Mouse (Mus musculus) left cerebral cortex, adult 2 months (tissue): ENCODE results near the gene Antxr2. TPM values are rescaled to one million over a fixed set of nuclear protein-coding genes. Genes with fewer than 3 reads are reported as not detected.

Source experiments
- DNase-seq, 2 experiments: peaks; one replicate each; pipeline ENCODE4 v3.0.0; 2021 to 2022; ENCODE audit warnings: low spot score in 2 of 2, mixed read lengths in 1 of 2; ENCODE audit errors: extremely low spot score in 1 of 2
- H3K27ac ChIP-seq: fragments of 200-600 bp; 2 replicates; pipeline ENCODE4 v1.8.1; 2022
- H3K4me3 ChIP-seq: fragments of 200-600 bp; 2 replicates; pipeline ENCODE4 v1.8.1; 2022
- CTCF ChIP-seq: fragments of 200-600 bp; IDR thresholded peaks from 2 replicates; pipeline ENCODE4 v1.8.1; 2022; ENCODE audit warnings: antibody characterized with exemption, mild to moderate bottlenecking, moderate library complexity
- intact Hi-C: fragments of 180-260 bp; cut with DNase I; formaldehyde crosslinking; loops from one replicate; pipeline ENCODE4 v1.15.1; 2025
- total RNA-seq, 2 experiments: library from RNA; stranded (reverse); gene quantifications; 2 replicates each; pipeline ENCODE4 v1.2.3; 2021

The Antxr2 gene
- total RNA-seq, 2 experiments from 2014 or later, result 1.7 TPM

DNA sequence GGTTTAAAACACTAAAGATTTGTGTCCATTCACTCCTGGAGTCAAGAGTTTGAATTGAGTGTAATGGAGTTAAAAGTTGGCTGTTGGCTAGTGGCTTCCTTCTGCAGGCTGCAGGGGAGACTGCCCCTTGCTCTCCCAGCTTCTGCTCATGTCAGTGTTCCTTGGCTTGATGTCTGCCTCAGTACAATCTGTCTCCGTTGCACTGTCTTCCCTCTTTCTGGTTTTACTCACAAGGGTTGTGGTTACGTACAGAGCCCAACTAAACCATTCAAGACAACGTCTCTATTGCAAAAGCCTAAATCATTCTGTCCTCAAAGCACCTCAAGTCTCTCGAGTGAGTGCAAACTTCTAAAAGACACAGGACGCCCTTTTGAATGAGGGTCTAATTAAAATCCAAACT is 73.3 kb downstream of the Antxr2 start:
- TF ChIP-seq CTCF, result no peak
- intact Hi-C loops, result no loop called here
- no peak overlapping the region for H3K4me3 ChIP-seq
- no peak overlapping the region for H3K27ac ChIP-seq
- DNase-seq, result no peak

DNA sequence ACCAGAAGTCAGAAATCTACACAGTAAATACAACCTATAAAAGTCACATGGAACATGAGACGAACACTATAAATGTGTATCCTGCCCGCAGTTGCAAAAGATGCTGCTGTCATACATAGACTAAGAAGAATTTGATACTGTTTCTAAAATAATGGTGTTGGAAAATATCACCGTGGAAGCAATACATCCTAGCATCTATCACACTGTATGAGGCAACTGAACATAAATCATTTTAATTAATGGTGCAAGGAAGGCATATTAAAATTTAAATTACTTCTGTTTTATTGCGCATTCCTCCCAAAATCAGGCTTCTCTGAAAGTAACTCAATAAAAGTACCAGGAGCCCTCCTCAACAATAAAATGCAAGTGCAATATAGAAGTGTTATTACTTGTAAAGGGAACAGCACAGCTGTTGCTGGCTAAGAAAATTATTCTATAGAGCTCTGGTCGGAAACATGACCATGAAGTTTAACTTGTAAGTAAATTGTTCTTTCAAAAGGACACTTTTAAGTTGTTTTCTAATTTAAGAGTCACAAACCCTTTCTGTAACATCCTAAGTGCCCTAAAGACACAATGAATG is 76.6 kb downstream of the Antxr2 start:
- Histone ChIP-seq H3K4me3 (no peak overlapping the region), H3K27ac (no peak overlapping the region)
- no peak for TF ChIP-seq CTCF
- intact Hi-C loops, result no loop called here
- DNase-seq, result no peak

DNA sequence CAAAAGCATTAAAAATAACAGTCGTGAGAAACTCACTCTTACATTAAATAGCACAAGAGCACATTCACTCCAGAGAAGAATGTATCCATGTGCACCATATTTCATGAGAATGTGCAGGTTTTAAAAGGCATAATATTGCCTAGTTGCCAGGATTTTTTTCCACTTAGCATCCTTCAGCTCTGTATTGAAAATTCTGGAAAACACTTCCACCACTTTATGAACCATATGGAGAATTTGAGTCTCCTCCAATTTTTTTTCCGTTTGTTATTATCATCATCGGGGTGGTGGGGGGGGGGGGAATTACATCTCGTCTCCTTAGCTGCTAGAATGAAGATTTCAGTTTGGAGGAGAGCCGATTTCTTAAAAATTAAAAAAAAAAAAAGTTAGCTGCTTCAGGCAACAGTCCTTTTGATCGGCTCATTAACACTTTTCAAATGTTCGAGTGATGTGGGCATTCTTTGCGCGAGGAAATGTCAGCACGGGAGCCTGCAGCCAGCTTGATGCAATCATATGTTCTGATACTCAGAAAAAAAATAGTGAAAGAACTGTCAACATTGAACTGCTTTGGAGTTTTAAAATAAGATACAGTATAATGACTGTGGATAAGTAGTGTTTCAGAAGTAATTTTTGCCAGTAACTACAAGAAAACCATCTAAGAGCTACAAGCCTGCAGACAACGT is 77.5 kb downstream of the Antxr2 start:
- intact Hi-C loops, result no loop called here
- H3K4me3 ChIP-seq, result no peak overlapping the region
- no peak for DNase-seq
- no peak overlapping the region for H3K27ac ChIP-seq
- TF ChIP-seq CTCF, result no peak

DNA sequence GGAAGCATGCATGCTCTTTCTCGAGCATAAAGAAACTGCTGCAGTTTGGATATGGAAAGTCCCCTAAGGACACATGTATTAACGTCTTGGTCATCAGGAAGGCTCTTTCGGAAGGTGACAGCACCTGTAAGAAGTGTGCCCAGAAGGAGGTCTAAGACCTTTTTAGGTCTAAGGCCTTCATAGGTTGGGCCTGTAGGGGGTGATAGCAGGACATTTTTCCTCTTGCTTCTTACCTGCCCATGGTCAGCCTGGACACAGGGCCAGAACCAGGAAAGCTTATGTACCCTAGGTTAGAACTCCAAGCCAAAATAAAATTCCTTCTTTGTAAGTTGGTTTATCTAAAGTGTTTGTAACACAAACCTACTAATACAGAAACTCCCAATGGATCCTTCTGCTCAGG is 83.6 kb downstream of the Antxr2 start:
- intact Hi-C loops, result no loop called here
- no peak overlapping the region for H3K27ac ChIP-seq
- no peak for DNase-seq
- no peak overlapping the region for H3K4me3 ChIP-seq
- TF ChIP-seq CTCF, result no peak; the same call in 1 of the 2 replicates

DNA sequence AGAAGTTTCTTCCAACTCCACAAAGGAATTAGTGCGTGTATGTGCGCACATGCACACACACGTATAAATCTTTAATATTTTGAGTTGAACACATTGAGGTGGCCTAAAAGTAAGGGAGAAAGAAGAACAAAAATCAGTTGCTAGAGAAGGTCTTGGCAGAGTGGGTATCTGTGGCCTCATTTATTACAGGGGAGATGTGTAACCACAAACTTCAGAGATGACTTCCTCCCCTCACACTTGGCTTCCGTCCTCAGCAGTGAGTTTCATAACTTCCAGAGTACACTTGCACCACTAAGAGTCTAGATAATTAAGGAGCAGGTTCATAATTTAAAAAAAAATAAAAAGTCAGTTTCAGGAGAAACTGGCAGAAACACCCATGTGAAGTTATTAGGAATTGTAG is 84.6 kb downstream of the Antxr2 start:
- Histone ChIP-seq H3K27ac (no peak overlapping the region), H3K4me3 (no peak overlapping the region)
- no peak for DNase-seq
- intact Hi-C loops, result no loop called here
- no peak for TF ChIP-seq CTCF

DNA sequence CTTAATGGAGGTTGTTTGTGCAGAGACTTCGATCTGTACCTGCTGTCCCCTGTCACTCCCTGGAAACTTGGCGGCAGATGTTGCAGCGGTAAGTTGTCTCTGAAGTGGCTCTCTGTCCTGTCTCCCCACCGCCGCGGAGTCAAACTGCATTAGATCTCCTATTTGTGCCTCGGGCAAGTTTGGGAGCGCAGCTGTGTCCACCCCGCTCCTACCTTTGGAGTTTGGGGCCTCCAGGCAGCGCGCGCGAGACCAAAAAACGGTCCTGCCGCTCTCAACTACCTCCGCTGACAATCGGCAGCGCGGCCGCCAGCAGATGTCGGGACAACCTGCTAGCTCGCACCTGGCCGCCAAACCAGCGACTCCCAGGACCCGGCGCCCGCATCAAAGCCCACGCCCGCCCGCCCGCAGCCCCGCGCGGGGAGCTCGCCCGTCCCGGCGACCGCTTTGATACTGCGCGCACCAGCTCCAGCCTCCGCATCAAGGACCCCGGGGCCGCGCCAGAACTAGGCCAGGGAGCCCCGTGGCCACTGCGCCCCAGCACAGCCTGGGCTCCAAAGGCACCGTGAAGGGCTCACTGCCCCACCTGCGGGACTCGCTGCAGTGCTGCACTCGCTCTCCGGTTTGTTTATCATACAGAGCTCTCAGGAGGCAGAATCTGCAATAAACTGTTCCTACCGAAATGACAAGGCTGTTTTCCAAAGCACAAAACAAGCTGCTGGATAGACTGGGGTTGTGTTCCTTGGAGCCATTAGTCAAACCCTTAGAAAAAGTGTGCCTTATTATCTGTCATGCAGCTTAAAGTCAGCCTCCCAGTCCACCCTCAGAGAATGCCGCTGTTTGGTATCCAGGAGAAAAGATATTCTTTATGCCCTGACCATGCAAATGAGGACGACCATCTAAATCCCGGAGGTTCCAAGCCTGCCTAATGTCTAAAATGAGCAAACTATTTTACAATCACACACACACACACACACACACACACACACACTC is 95.4 kb downstream of the Antxr2 start:
- peak; percentile 38 to 45 for DNase-seq
- H3K4me3 ChIP-seq, result peak overlapping the region; percentile 60
- TF ChIP-seq CTCF, result peak; percentile 45
- peak overlapping the region; percentile 73 for H3K27ac ChIP-seq
- intact Hi-C loops, result loop anchor here (10.0 kb wide), 1 partner anchor 239 kb away; no protein-coding TSS in a partner anchor

DNA sequence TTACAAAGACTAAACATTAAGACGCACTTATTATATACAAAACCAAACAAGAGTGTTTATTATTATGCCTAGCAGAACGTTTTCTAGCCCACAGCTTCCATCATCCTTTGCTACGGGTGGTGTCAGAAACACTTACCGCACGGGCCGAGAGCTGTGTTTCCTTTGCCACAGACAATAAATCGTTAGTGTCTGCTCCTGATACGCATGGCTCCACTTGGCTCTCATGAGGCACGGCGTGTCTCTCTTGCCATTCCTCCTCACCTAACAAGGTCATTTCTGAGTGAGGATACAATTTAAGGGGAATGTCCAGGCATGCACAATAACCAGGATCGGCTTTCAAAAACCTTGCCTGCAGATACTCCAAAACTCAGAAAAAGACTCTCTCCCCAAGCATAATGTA is 113.2 kb downstream of the Antxr2 start:
- intact Hi-C loops, result no loop called here
- DNase-seq, result no peak
- no peak for TF ChIP-seq CTCF
- no peak overlapping the region for H3K27ac ChIP-seq
- H3K4me3 ChIP-seq, result no peak overlapping the region

DNA sequence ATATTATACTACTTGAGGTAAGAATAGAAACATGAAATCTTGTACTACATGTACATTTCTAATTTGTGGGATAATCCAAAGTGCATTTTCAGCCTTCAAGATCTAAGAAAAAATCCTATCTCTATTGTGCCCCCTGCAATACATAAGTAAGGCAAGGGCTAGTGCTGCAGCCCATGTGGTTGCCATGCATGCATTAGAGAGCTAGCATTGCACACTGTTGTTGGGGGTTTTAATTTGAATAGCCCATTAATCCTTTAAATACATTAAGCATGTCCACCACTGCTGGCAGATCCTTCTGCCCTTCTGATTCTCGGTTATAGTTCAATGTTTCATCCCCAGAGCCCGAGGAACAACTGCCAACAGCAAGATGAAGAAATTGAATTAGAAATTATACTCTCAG is 116.0 kb downstream of the Antxr2 start:
- no peak for DNase-seq
- intact Hi-C loops, result no loop called here
- H3K4me3 ChIP-seq, result no peak overlapping the region
- TF ChIP-seq CTCF, result no peak
- no peak overlapping the region for H3K27ac ChIP-seq

DNA sequence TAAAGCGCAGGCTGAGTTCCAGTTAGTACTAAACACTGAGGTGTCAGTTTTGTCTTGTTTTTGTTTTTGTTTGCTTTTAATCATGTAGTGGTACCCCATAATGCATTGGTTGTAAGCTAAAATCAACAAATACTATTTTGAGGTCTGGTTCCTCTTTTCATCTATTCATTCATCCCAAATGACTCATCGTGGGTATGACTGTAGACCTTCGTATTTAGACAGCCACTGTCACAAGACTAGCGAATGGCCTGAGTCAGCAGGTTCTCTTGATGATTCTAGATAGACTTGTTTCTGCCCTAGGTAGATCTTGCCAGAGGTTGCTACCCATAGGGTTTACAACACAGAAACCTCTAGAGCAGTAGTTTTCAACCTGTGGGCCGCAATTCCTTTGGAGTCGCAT is 116.9 kb downstream of the Antxr2 start:
- no peak for DNase-seq
- no peak overlapping the region for H3K27ac ChIP-seq
- TF ChIP-seq CTCF, result no peak
- no peak overlapping the region for H3K4me3 ChIP-seq
- intact Hi-C loops, result no loop called here

DNA sequence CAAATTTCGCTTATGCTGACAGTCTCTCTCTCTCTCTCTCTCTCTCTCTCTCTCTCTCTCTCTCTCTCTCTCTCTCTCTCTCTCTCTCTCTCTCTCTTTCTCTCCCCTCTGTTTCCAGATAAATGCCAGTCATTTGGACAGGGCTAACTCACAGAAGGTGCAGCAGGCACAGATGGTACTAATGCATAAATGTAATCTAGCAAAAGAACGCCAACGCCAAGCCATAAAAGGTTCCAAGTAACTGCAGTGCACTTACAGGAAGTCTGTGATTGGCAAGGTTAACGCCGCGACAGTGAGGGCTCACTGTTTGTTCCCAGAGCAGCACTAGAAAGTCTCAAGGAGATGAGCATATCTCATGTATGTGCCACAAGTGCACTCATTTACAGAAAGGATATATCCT is 123.4 kb downstream of the Antxr2 start:
- TF ChIP-seq CTCF, result no peak
- DNase-seq, result no peak
- Histone ChIP-seq H3K27ac (no peak overlapping the region), H3K4me3 (no peak overlapping the region)
- intact Hi-C loops, result loop anchor here (2.0 kb wide), 1 partner anchor 55 kb away; no protein-coding TSS in a partner anchor

DNA sequence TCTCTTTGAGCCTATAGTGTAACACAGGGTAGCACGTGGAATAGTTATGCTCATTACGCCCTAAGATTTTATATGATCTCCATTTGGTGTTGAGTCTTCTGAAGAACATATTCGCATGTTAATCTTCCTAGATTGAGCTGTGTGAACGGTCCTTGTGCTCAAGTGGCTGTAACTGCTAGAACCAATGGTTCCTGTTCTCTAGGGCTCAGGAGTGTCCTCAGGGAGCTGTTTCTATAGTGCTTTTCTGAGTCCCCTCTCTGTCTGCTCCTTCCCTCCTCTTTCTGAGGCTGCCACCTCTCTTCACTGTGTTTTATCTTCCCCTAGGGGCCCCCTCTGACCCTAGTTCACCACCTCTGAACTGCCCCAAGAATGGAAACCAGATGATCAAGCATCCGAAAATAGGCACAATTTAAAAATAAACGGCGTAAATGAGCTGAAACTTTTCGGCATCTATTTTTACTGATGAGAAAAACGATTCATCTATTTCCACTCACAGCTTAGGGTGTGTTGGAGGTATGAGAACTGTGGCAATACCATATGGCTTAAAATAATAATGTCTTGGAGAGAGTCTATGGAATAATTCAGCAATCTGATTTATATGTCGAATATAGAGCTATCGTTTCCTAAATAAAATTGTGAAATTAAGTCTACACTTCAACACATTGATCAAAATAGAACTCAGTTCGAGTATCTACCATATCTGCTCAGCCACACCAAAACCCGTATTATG is 124.1 kb downstream of the Antxr2 start:
- no peak for DNase-seq
- intact Hi-C loops, result loop anchor here (2.0 kb wide), 1 partner anchor 54 kb away; no protein-coding TSS in a partner anchor
- no peak for TF ChIP-seq CTCF
- peak overlapping the region; percentile 56 for H3K27ac ChIP-seq
- no peak overlapping the region for H3K4me3 ChIP-seq
